Mouse (Mus musculus) adrenal gland, postnatal 14 days (tissue): ENCODE results near the gene BC029722. TPM values are rescaled to one million over a fixed set of nuclear protein-coding genes. Genes with fewer than 3 reads are reported as not detected.

Source experiments
- DNase-seq: peaks from one replicate; pipeline ENCODE4 v3.0.0; 2021; ENCODE audit warnings: mixed read lengths
- total RNA-seq: library from RNA; stranded (reverse); gene quantifications from 2 replicates; pipeline ENCODE4 v1.2.3, GENCODE M21; 2021

Gene BC029722
- total RNA-seq, 1 experiment from 2014 or later, result 87.2 TPM

- peak; percentile 98 for DNase-seq
Measured at GRCm38 (mm10) chr2:155818596-155819391, 432 bp downstream of the BC029722 start.

GRCm38 (mm10) chr2:155817301-155818245 is 1.7 kb downstream of the BC029722 start:
- DNase-seq, result peak; percentile 85

GRCm38 (mm10) chr2:155816179-155816578 is 3.0 kb downstream of the BC029722 start:
- DNase-seq, result peak; percentile 30

GRCm38 (mm10) chr2:155814829-155815228 is 4.4 kb downstream of the BC029722 start:
- no peak for DNase-seq

GRCm38 (mm10) chr2:155812637-155813036 is 6.6 kb downstream of the BC029722 start:
- DNase-seq, result no peak

GRCm38 (mm10) chr2:155811821-155812396 is 7.3 kb downstream of the BC029722 start:
- DNase-seq, result peak; percentile 91

GRCm38 (mm10) chr2:155809620-155810019 is 9.6 kb downstream of the BC029722 start:
- DNase-seq, result peak; percentile 65

- DNase-seq, result no peak
Measured at GRCm38 (mm10) chr2:155807408-155807807, 11.8 kb downstream of the BC029722 start.

GRCm38 (mm10) chr2:155806548-155806947 is 12.7 kb downstream of the BC029722 start:
- peak; percentile 89 for DNase-seq

- no peak for DNase-seq
Measured at GRCm38 (mm10) chr2:155805925-155806255, 13.3 kb downstream of the BC029722 start.

- peak; percentile 92 for DNase-seq
Measured at GRCm38 (mm10) chr2:155805231-155805924, 13.8 kb downstream of the BC029722 start.

GRCm38 (mm10) chr2:155804053-155804452 is 15.2 kb downstream of the BC029722 start:
- no peak for DNase-seq

- DNase-seq, result peak; percentile 45
Measured at GRCm38 (mm10) chr2:155802761-155803160, 16.5 kb downstream of the BC029722 start.

- no peak for DNase-seq
Measured at GRCm38 (mm10) chr2:155798613-155799012, 20.6 kb downstream of the BC029722 start.

- no peak for DNase-seq
Measured at GRCm38 (mm10) chr2:155794674-155795445, 24.4 kb downstream of the BC029722 start.

- no peak for DNase-seq
Measured at GRCm38 (mm10) chr2:155792899-155793298, 26.3 kb downstream of the BC029722 start.

GRCm38 (mm10) chr2:155787949-155788931 is 31.0 kb downstream of the BC029722 start:
- DNase-seq, result no peak

- DNase-seq, result no peak
Measured at GRCm38 (mm10) chr2:155786905-155787304, 32.3 kb downstream of the BC029722 start.

- DNase-seq, result no peak
Measured at GRCm38 (mm10) chr2:155784534-155784933, 34.7 kb downstream of the BC029722 start.

GRCm38 (mm10) chr2:155779506-155779905 is 39.7 kb downstream of the BC029722 start:
- no peak for DNase-seq
